Mouse (Mus musculus) heart, embryonic 12.5 days (tissue): ENCODE data around the gene Atp6ap1l. TPM values are rescaled to one million over a fixed set of nuclear protein-coding genes. Genes with fewer than 3 reads are reported as not detected.

Experiments used
- ATAC-seq: fragments of 200-750 bp; cut with Nextera tagmentation; 2 replicates; pipeline ENCODE4 v1.8.0; 2017; ENCODE audit warnings: moderate TSS enrichment, moderate library complexity; ENCODE audit not compliant: insufficient number of reproducible peaks, low FRiP score
- H3K27ac ChIP-seq: fragments of 300-500 bp; sonication (generic); 2 replicates; pipeline ENCODE4 v1.5.1; 2016; ENCODE audit warnings: mild to moderate bottlenecking, moderate library complexity; ENCODE audit not compliant: poor library complexity, severe bottlenecking
- H3K27me3 ChIP-seq: fragments of 300-500 bp; sonication (generic); replicated peaks from 2 replicates; pipeline ENCODE4 v1.6.1; 2016; ENCODE audit warnings: mild to moderate bottlenecking, moderate library complexity
- H3K36me3 ChIP-seq: fragments of 300-500 bp; sonication (generic); 2 replicates; pipeline ENCODE4 v1.6.1; 2016; ENCODE audit warnings: mild to moderate bottlenecking, moderate library complexity
- H3K4me1 ChIP-seq: fragments of 300-500 bp; sonication (generic); replicated peaks from 2 replicates; pipeline ENCODE4 v1.6.1; 2016; ENCODE audit warnings: mild to moderate bottlenecking
- H3K4me2 ChIP-seq: fragments of 300-500 bp; sonication (generic); 2 replicates; pipeline ENCODE4 v1.6.1; 2016; ENCODE audit warnings: mild to moderate bottlenecking, moderate library complexity
- H3K4me3 ChIP-seq: fragments of 300-500 bp; sonication (generic); 2 replicates; pipeline ENCODE4 v1.5.1; 2016; ENCODE audit warnings: mild to moderate bottlenecking
- H3K9ac ChIP-seq: fragments of 300-500 bp; sonication (generic); 2 replicates; pipeline ENCODE4 v1.6.1; 2016; ENCODE audit warnings: mild to moderate bottlenecking, moderate library complexity
- H3K9me3 ChIP-seq: fragments of 300-500 bp; sonication (generic); replicated peaks from 2 replicates; pipeline ENCODE4 v1.6.1; 2016; ENCODE audit warnings: mild to moderate bottlenecking, moderate library complexity
- WGBS: fragments of 180-500 bp; shearing (Covaris S2); methylation state at CpG from one replicate; pipeline ENCODE4 v1.1.7; 2016; 5-methylcytosine and 5-hydroxymethylcytosine counted together
- polyA plus RNA-seq: library from polyadenylated mRNA; unstranded; fragments of >200 nt; fragmentation: Nextera tagmentation; extraction: Ambion mirVana; gene quantifications from 2 replicates; pipeline ENCODE4 v1.2.1, GENCODE M21; 2016

Atp6ap1l gene
- polyA plus RNA-seq, 1 experiment from 2014 or later, result 0.77 TPM

- 86% methylated on average over 3 of the region's 3 CpGs for WGBS
- H3K4me3 ChIP-seq, result no peak overlapping the region
- no peaks in the 10 kb centered on the region for H3K36me3 ChIP-seq
These were observed 61.7 kb downstream of the Atp6ap1l start for GRCm38 (mm10) chr13:90843412-90843811.

GRCm38 (mm10) chr13:90841213-90841553 is 64.0 kb downstream of the Atp6ap1l start:
- 0 out of 2 replicates have a peak, but pooled peaks have one; percentile 11 for ATAC-seq
- Histone ChIP-seq H3K9ac (no peak overlapping the region), H3K4me2 (no peak overlapping the region), H3K4me1 (peaks cover 19% of the 10 kb centered on the region), H3K9me3 (no peaks in the 10 kb centered on the region), H3K36me3 (no peaks in the 10 kb centered on the region), H3K27me3 (no peaks in the 10 kb centered on the region), H3K4me3 (no peak overlapping the region), H3K27ac (no peak overlapping the region)
- 48% methylated on average over 5 of the region's 5 CpGs for WGBS

More at GRCm38 (mm10) chr13:90843412-90843811, 61.7 kb downstream of the Atp6ap1l start:
- peaks cover 16% of the 10 kb centered on the region for H3K4me1 ChIP-seq
- no peak overlapping the region for H3K4me2 ChIP-seq
- H3K27ac ChIP-seq, result no peak overlapping the region
- H3K9me3 ChIP-seq, result no peaks in the 10 kb centered on the region
- no peaks in the 10 kb centered on the region for H3K27me3 ChIP-seq
- ATAC-seq, result no peak
- no peak overlapping the region for H3K9ac ChIP-seq

DNA sequence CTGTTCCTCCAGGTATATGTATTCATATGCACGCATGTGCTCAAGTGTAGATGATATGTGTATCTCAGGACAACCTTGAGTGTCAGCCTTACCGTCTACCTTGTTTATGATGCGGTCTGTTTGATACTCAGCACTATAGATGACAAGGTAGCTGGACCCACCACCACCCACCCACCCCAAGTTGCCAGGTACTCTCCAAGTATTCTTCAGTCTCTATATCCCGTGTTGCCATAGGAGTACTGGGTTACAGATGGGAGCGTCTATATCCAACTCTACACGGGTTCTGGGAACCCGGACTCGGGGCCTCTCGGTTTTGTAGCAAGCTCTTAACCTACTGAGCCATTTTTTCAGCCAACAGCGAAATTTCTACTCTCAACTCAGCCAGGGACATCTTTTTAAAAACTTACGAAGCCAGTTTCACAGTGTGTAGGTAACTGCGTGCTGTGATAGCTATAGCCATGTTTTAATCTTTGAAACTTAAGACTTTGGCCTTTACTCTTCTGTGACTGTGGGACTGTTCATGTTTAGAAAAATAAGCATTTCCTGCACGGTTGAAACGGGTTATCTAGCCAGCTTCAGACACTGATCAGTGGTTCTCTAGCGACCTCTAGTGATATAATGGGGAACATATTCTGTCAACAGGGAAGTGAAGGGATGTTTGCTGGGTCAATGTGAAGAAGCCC is 64.5 kb downstream of the Atp6ap1l start:
- Histone ChIP-seq H3K27ac (peak overlapping the region; percentile 25; the same call in 1 of the 2 replicates), H3K4me3 (no peak overlapping the region), H3K36me3 (no peaks in the 10 kb centered on the region), H3K9ac (peak overlapping the region; percentile 36; the same call in 1 of the 2 replicates), H3K4me1 (peaks cover 19% of the 10 kb centered on the region), H3K4me2 (no peak overlapping the region), H3K9me3 (no peaks in the 10 kb centered on the region), H3K27me3 (no peaks in the 10 kb centered on the region)
- ATAC-seq, result peak; percentile 51; the same call in 1 of the 2 replicates
- 48% methylated on average over 15 of the region's 15 CpGs for WGBS

DNA sequence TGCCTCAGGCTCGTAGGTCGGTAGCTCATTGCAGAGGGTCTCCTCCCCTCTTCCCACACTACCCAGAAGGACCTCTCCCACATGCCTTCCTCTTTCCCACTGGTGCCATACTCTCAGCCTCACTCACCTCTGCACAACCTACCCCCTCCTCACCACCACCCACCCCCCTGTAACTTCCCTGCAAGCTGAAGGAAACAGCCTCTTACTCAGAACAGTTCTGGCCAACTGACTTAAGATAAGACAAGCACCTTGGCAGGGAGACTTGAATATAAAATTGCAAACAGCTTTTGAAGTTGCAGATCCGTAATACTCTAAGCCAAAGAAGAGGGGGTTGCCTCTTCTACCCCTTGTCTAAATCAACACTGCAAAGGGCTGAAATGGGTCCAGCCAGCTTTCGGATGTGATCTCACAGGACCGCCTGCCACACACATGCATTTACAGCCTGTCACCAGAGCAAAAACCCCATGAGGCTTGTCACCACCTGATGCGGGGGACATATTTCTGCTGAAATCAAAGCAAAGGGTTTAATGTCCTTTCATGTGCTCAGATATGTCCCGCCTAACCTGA is 71.4 kb downstream of the Atp6ap1l start:
- no peaks in the 10 kb centered on the region for H3K36me3 ChIP-seq
- H3K27me3 ChIP-seq, result no peaks in the 10 kb centered on the region
- H3K4me1 ChIP-seq, result peaks cover 12% of the 10 kb centered on the region
- no peak overlapping the region for H3K4me2 ChIP-seq
- no peak overlapping the region for H3K9ac ChIP-seq
- no peak overlapping the region for H3K27ac ChIP-seq
- ATAC-seq, result peak; percentile 73; the same call in 1 of the 2 replicates
- WGBS, result 58% methylated on average over 7 of the region's 7 CpGs
- no peaks in the 10 kb centered on the region for H3K9me3 ChIP-seq
- no peak overlapping the region for H3K4me3 ChIP-seq

Other genes with a start within 250 kb of the Atp6ap1l start
- gene Rps23, start 17.6 kb upstream of the Atp6ap1l start, polyA plus RNA-seq, result 178 and 179 TPM in 2 replicates